Comparison of ENCODE assay signal across 21 mouse cellular contexts in the genomic region with DNA sequence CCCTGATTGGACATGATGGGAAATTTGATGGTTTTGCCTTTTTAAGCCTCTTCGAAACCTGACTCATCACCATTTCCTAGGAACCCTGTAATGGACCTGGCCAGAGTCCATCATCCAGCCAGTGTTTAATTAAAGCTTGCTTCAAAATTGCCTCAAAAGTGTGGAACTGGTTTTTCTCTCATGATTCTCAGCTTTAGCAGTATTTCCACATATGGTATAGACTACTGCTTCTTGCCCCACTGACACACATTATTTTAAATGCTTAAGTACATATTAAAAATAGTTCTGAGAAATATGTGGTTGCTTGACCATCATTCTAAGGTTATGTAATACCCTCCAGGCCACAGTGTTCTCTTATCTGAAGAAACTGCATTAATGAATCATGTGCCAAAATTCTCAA.
DNase-seq lines count a peak whose midpoint lies in the region; TF ChIP-seq lines count a peak whose summit lies in the region.
"Had no signal": no experiment of that assay in that cellular context is flagged by ENCODE, and none has a peak within 500 bp of the region (broad histone marks: within the 10 kb centered on the region; RNA-seq: fewer than 3 reads in every experiment).

No protein-coding gene starts in this region.

- H3K27ac ChIP-seq in thymus, adult 2 months (ENCODE audit: control insufficient read depth, insufficient read depth, low read length): no peak overlapping the region
- H3K27ac ChIP-seq: embryonic facial prominence, embryonic 10.5 days; embryonic facial prominence, embryonic 13.5 days; forebrain, embryonic 12.5 days; hindbrain, embryonic 12.5 days; hindbrain, embryonic 15.5 days had no signal

- DNase-seq in adrenal gland, postnatal 36 days: peak; percentile 2 to 6
- DNase-seq in adrenal gland, postnatal 14 days: no peak
- peak; percentile 11 for DNase-seq in 3T3-L1 (ENCODE audit: low read depth, low spot score)
- peak; percentile 52 for DNase-seq in Muller cell, postnatal 12 days (ENCODE audit: inconsistent ontology term)
- no peak for DNase-seq in right cerebral cortex, adult 18-20 months
- DNase-seq in thymus, adult 2 months: no peak
- DNase-seq: adrenal gland, postnatal 25 days; cerebellum, adult 11-12 months; cerebellum, adult 8-10 months; cerebellum, postnatal 10 days; cerebellum, postnatal 36 days; embryo, embryonic 11 days; gastrocnemius, postnatal 14 days; heart, adult 11 months had no signal

- no peaks in the 10 kb centered on the region for H3K4me1 ChIP-seq in thymus, adult 2 months (replicated peaks; ENCODE audit: control insufficient read depth, insufficient read depth, low read length)
- H3K4me1 ChIP-seq: embryonic facial prominence, embryonic 10.5 days; embryonic facial prominence, embryonic 13.5 days; forebrain, embryonic 12.5 days; hindbrain, embryonic 12.5 days; hindbrain, embryonic 15.5 days had no signal

- H3K36me3 ChIP-seq in thymus, adult 2 months (ENCODE audit: control insufficient read depth, insufficient read depth, low read length): no peaks in the 10 kb centered on the region
- H3K36me3 ChIP-seq: embryonic facial prominence, embryonic 10.5 days; embryonic facial prominence, embryonic 13.5 days; forebrain, embryonic 12.5 days; hindbrain, embryonic 12.5 days; hindbrain, embryonic 15.5 days had no signal

- H3K27me3 ChIP-seq in thymus, adult 2 months (ENCODE audit: control insufficient read depth, insufficient read depth, low read length): no peaks in the 10 kb centered on the region
- H3K27me3 ChIP-seq: embryonic facial prominence, embryonic 13.5 days; forebrain, embryonic 12.5 days; hindbrain, embryonic 12.5 days; hindbrain, embryonic 15.5 days; Patski had no signal

- TF ChIP-seq POLR2A in thymus, adult 2 months (IDR thresholded peaks at IDR 0.05; ENCODE audit: control insufficient read depth, extremely low read depth, insufficient read depth, low read length, poor library complexity): no peak

- WGBS in thymus, adult 2 months: 84% methylated on average over 1 of the region's 1 CpGs

- no peak overlapping the region for H3K4me3 ChIP-seq in thymus, adult 2 months (ENCODE audit: control insufficient read depth, insufficient read depth, low read length)
- H3K4me3 ChIP-seq: embryonic facial prominence, embryonic 10.5 days; embryonic facial prominence, embryonic 13.5 days; erythroblast, embryonic 14.5 days; forebrain, embryonic 12.5 days; hindbrain, embryonic 12.5 days; hindbrain, embryonic 15.5 days had no signal

- TF ChIP-seq CTCF in thymus, adult 2 months (IDR thresholded peaks at IDR 0.05; ENCODE audit: borderline replicate concordance, control insufficient read depth, extremely low read depth, insufficient read depth, low read length, poor library complexity): no peak

Comparison
In these comparisons a context has a peak if more than half of its experiments do, and no peak if none do; other contexts are left out.
1. DNase-seq: peak in adrenal gland, postnatal 36 days (2 of 2), 3T3-L1 (single experiment) and Muller cell, postnatal 12 days (single experiment); none in adrenal gland, postnatal 14 days (single experiment), right cerebral cortex, adult 18-20 months (single experiment) and thymus, adult 2 months (single experiment).